Mouse (Mus musculus) cerebellum, adult 2 months (tissue): ENCODE data around the gene Sema5a. TPM values are rescaled to one million over a fixed set of nuclear protein-coding genes. Genes with fewer than 3 reads are reported as not detected.
A peak's percentile ranks its signal among the peaks of the same experiment; 100 is the strongest.

Experiments used
- DNase-seq, 2 experiments: peaks; one replicate each; pipeline ENCODE4 v3.0.0; 2021
- H3K27ac ChIP-seq: fragments of 200-500 bp; 2 replicates; pipeline ENCODE4 v1.5.1; 2012; ENCODE audit warnings: low read length, control low read depth, inconsistent platforms; ENCODE audit not compliant: insufficient read depth
- H3K27me3 ChIP-seq: fragments of 200-500 bp; 2 replicates; pipeline ENCODE4 v1.6.1; 2012; ENCODE audit warnings: inconsistent platforms, mild to moderate bottlenecking, low read length, moderate library complexity; ENCODE audit not compliant: control insufficient read depth, insufficient read depth
- H3K4me1 ChIP-seq: fragments of 200-500 bp; 2 replicates; pipeline ENCODE4 v1.6.1; 2011; ENCODE audit warnings: low read length; ENCODE audit not compliant: control insufficient read depth, insufficient read depth
- H3K4me3 ChIP-seq: fragments of 200-500 bp; replicated peaks from 2 replicates; pipeline ENCODE3; 2011; ENCODE audit warnings: mild to moderate bottlenecking, low read depth, low read length, control low read depth; ENCODE audit not compliant: insufficient read depth
- CTCF ChIP-seq: fragments of 200-500 bp; IDR thresholded peaks from 2 replicates; pipeline ENCODE4 v1.5.1; 2011; ENCODE audit warnings: low read depth, mild to moderate bottlenecking, control low read depth, low read length, moderate library complexity, borderline replicate concordance; ENCODE audit not compliant: insufficient read depth
- POLR2A ChIP-seq: fragments of 200-500 bp; IDR thresholded peaks from 2 replicates; pipeline ENCODE4 v1.6.1; 2011; ENCODE audit warnings: low read length, control low read depth, borderline replicate concordance; ENCODE audit not compliant: insufficient read depth
- WGBS: fragments of 180-500 bp; shearing (Covaris S2); methylation state at CpG from one replicate; pipeline ENCODE4 v1.1.7; 2018; 5-methylcytosine and 5-hydroxymethylcytosine counted together
- polyA plus RNA-seq: library from polyadenylated mRNA; depleted of rRNA; stranded (reverse); fragments of >200 nt; gene quantifications from 2 replicates; pipeline ENCODE4 v1.2.3, GENCODE M21; 2012

Gene Sema5a
- polyA plus RNA-seq, 1 experiment = 11.1 TPM

GRCm38 (mm10) chr15:32487968-32488367 lies 243.4 kb downstream of the Sema5a start:
- TF ChIP-seq POLR2A (no peak), CTCF (no peak)
- no peaks in the 10 kb centered on the region for H3K4me1 ChIP-seq
- WGBS = 85% methylated on average over 1 of the region's 1 CpGs
- no peak overlapping the region for H3K4me3 ChIP-seq
- no peak overlapping the region for H3K27ac ChIP-seq
- DNase-seq = no peak
- no peaks in the 10 kb centered on the region for H3K27me3 ChIP-seq

GRCm38 (mm10) chr15:32494219-32494618 lies 249.6 kb downstream of the Sema5a start:
- H3K4me1 ChIP-seq = peaks cover 3% of the 10 kb centered on the region; the same call in 1 of the 2 replicates
- TF ChIP-seq POLR2A (no peak), CTCF (no peak)
- 58% methylated on average over 5 of the region's 5 CpGs for WGBS
- DNase-seq = no peak
- no peak overlapping the region for H3K27ac ChIP-seq
- H3K27me3 ChIP-seq = no peaks in the 10 kb centered on the region
- no peak overlapping the region for H3K4me3 ChIP-seq

GRCm38 (mm10) chr15:32494899-32495298 lies 250.3 kb downstream of the Sema5a start:
- no peak for DNase-seq
- H3K4me3 ChIP-seq = no peak overlapping the region
- H3K27me3 ChIP-seq = no peaks in the 10 kb centered on the region
- peaks cover 3% of the 10 kb centered on the region; the same call in 1 of the 2 replicates for H3K4me1 ChIP-seq
- H3K27ac ChIP-seq = no peak overlapping the region
- TF ChIP-seq POLR2A = no peak
- TF ChIP-seq CTCF = no peak
- 86% methylated on average over 1 of the region's 1 CpGs for WGBS

- H3K4me1 ChIP-seq = peaks cover 3% of the 10 kb centered on the region; the same call in 1 of the 2 replicates
- no peak for TF ChIP-seq CTCF
- TF ChIP-seq POLR2A = no peak
- DNase-seq = peak; percentile 72 to 92
- H3K27me3 ChIP-seq = no peaks in the 10 kb centered on the region
- 4% methylated on average over 4 of the region's 4 CpGs for WGBS
- no peak overlapping the region for H3K4me3 ChIP-seq
- no peak overlapping the region for H3K27ac ChIP-seq
Observed at GRCm38 (mm10) chr15:32496880-32497279, 252.3 kb downstream of the Sema5a start.

GRCm38 (mm10) chr15:32505941-32506340 lies 261.3 kb downstream of the Sema5a start:
- Histone ChIP-seq H3K27me3 (no peaks in the 10 kb centered on the region), H3K4me1 (no peaks in the 10 kb centered on the region), H3K4me3 (no peak overlapping the region), H3K27ac (no peak overlapping the region)
- WGBS = 78% methylated on average over 2 of the region's 2 CpGs
- TF ChIP-seq CTCF (no peak), POLR2A (no peak)
- DNase-seq = no peak

- H3K4me1 ChIP-seq = no peaks in the 10 kb centered on the region
Observed at GRCm38 (mm10) chr15:32508282-32508681, 263.7 kb downstream of the Sema5a start.

GRCm38 (mm10) chr15:32514877-32515276 lies 270.3 kb downstream of the Sema5a start:
- DNase-seq = no peak
- TF ChIP-seq POLR2A (no peak), CTCF (no peak)
- H3K4me1 ChIP-seq = no peaks in the 10 kb centered on the region
- no peak overlapping the region for H3K27ac ChIP-seq
- H3K4me3 ChIP-seq = no peak overlapping the region
- no peaks in the 10 kb centered on the region for H3K27me3 ChIP-seq
- 11% methylated on average over 1 of the region's 1 CpGs for WGBS

More at GRCm38 (mm10) chr15:32508282-32508681, 263.7 kb downstream of the Sema5a start:
- no peak overlapping the region for H3K4me3 ChIP-seq
- TF ChIP-seq POLR2A = no peak
- TF ChIP-seq CTCF = no peak
- no peak overlapping the region for H3K27ac ChIP-seq
- no peak for DNase-seq
- no peaks in the 10 kb centered on the region for H3K27me3 ChIP-seq

- no peak for DNase-seq
- TF ChIP-seq CTCF = no peak
- TF ChIP-seq POLR2A = no peak
- 88% methylated on average over 2 of the region's 2 CpGs for WGBS
Observed at GRCm38 (mm10) chr15:32517954-32518353, 273.3 kb downstream of the Sema5a start.

GRCm38 (mm10) chr15:32532539-32532938 lies 287.9 kb downstream of the Sema5a start:
- no peak overlapping the region for H3K4me3 ChIP-seq
- 64% methylated on average over 3 of the region's 3 CpGs for WGBS
- H3K27me3 ChIP-seq = no peaks in the 10 kb centered on the region
- TF ChIP-seq POLR2A (no peak), CTCF (no peak)
- H3K4me1 ChIP-seq = peaks cover 8% of the 10 kb centered on the region
- peak in 1 of 2 experiments; percentile 44 for DNase-seq
- H3K27ac ChIP-seq = no peak overlapping the region

More at GRCm38 (mm10) chr15:32517954-32518353, 273.3 kb downstream of the Sema5a start:
- H3K27me3 ChIP-seq = no peaks in the 10 kb centered on the region
- no peak overlapping the region for H3K27ac ChIP-seq
- H3K4me3 ChIP-seq = no peak overlapping the region
- no peaks in the 10 kb centered on the region for H3K4me1 ChIP-seq
